Mouse (Mus musculus) brain, adult 2 months (tissue): ENCODE data around the gene Mon2.

ENCODE experiments used
- DNase-seq: peaks from one replicate; pipeline ENCODE4 v3.0.0; 2011; ENCODE audit warnings: low read depth, low spot score

The Mon2 gene

GRCm38 (mm10) chr10:122964241-122964636, 112.1 kb downstream of the Mon2 start:
- DNase-seq: no peak

DNA sequence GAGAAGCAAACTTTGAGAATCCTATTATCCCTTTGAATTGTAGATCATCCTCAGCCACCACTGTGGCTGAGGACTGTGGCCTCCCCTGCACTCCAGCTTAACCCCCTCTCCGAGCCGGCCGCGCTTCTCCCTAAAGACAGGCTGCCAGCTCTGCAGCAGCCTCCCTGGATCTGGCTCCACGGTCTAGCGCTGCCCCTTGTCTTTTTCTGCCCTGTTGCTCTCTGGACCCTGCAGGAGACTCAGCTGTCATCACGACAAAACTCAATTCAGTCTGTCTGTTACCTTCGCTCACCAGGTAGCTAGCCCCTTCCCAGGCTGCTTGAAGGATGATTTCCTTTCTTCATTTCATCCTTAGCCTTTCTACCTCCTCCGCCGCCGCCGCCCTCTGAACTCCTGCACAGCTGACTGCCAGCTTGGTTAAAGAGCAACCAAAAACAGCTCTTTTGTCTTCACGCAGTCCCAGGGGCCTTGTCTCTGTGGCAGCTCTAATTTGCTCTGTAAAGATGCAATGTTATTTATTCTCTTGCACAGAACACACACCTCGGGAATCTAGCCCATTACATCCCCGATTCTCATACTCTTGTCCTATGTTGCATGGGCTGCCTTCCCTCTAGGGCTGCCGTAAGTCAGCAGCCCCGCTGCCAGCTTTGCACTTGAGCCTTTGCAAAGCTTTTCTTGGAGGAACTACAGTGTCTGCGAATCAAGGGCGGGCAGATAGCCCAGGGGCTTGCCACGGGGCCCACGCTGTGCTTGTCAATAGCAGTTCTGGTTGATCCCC, 112.7 kb downstream of the Mon2 start:
- peak; percentile 49 for DNase-seq

DNA sequence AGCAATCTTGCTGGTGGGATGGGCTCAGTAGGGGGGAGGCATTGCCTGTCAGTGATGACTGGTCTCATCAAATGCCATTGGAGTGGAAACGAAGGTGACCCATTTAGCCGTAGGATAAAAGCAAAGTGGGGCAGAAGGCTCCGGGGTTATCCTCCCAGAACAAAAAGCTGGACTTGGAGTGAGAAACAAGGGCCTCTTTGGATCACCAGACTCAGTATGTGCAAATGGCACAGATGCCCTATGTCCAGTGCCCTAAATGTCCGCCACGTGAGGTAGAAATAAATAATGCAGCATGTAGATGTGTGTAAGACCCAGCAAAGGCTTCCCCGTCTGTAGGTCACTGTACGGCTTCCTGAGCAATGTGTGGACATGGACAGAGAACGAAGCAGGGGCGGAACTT, 113.7 kb downstream of the Mon2 start:
- DNase-seq: no peak

- no peak for DNase-seq
These were observed 114.8 kb downstream of the Mon2 start for GRCm38 (mm10) chr10:122961494-122961893.

DNA sequence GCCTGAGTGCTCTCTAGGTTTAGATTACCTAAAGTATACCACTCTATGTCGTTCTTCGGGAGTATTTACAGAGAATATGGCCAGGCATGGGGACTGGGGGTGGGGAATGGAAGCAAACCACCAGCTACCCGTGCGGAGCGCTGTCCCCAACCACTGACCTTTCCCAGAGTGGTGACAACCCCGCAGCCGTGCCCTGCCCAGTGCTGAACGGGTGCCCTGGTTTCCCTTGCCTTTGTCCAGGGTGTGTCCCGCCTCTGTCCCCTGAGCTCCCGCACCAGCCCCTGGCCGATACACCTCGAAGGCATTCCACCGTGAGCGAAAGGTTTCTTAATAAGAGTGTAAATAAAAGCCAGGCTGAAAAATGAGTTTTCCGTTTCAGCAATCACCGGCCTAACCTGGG, 115.6 kb downstream of the Mon2 start:
- no peak for DNase-seq

GRCm38 (mm10) chr10:122960216-122960615, 116.1 kb downstream of the Mon2 start:
- peak; percentile 41 for DNase-seq

- DNase-seq: no peak
These were observed 117.6 kb downstream of the Mon2 start for GRCm38 (mm10) chr10:122958699-122959098.

DNA sequence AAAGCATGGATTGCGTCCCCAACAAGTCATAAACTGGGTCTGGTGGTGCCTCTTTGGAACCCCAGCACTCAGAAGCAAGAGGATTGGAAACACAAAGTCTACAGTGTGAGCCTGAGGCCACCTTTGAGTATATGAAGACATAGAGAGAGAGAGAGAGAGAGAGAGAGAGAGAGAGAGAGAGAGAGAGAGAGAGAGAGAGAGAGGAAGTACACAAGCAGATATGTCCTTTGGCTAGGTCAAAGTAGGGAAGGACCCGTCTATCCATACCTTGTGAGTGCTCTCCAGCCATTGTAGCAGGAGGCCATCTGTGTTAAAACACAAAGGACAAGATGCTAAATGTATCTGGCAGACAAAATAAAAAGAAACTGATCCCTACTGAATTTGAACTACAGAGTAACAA, 118.4 kb downstream of the Mon2 start:
- DNase-seq: no peak

DNA sequence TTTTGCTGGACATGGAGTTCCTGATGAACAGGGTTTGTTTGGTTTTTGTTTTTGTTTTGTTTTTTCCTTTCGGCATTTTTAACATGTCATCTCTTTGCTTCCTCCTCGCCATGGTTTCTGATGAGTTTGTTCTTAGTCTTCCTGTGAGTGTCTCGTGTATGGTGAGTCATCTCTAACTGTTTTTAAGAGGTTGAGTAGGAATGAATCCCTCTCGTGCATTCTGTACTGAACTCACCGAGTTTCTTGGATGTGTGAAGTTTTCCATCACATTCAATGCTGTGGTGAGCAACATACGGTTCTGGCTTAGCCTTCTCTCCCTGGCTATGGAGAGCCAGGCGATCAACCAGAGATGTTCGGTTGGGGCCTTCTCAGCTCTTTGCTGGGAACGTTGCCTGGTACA, 122.7 kb downstream of the Mon2 start:
- peak; percentile 49 for DNase-seq

- DNase-seq: no peak
These were observed 125.3 kb downstream of the Mon2 start for GRCm38 (mm10) chr10:122950966-122951365.

- DNase-seq: no peak
These were observed 131.4 kb downstream of the Mon2 start for GRCm38 (mm10) chr10:122944888-122945287.

GRCm38 (mm10) chr10:122943824-122944223, 132.5 kb downstream of the Mon2 start:
- DNase-seq: no peak

DNA sequence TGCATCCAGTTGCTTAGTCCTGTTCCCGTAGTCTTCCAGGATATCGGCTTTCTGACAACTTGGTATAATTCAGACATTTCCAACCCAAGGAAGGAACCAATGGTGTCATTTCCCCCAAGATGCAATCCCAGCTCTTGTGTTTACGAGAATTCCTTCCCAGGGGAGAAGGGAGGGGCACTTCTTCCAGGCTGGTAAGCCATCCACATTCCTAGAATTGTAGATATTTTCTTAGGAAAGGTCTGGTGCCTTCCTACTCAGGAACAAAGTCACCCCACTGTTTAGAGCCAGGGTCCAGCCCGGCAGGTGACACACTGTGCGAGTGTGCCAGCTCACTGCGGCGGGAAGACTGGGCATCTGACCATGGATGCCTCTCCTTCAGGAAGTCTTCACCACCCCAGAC, 133.5 kb downstream of the Mon2 start:
- DNase-seq: no peak
